Mouse (Mus musculus): ENCODE data around the gene Dusp12. TPM values are rescaled to one million over a fixed set of nuclear protein-coding genes. Genes with fewer than 3 reads are reported as not detected.

The Dusp12 gene
- total RNA-seq, 2 experiments from 2014 or later: 8.1 to 8.3 TPM

DNA sequence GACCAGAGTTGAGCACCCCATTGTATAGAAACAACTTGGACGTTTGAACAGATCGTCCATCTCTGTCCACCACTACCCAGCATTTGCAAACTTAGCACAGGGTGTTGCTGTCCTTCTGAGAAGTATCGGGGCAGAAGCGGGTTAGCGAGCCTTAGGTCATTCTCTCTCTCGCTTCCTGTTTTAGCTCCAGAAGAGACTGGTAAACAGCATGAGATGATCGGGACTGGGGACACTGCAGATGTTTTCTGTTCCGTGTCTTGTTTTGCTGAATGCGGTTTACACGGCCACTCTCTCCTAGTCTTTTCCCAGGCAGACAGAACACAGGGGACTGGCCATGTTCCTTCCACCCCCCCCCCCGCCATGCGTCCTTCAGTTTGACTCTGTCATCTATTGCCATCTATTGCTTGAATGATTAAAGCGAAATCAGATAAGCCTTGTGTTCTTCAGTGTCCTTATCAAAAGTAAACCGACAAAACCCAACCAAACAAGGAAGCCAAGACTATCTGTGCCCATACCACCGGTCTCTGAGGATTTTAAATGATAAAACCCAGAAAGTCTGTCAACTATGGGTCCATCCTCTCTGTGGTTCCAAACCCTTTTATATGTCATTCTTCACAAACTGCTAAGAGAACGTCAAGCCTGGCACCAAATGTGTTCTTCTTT is 13.2 kb upstream of the Dusp12 start:
- peak; percentile 13 to 60 for DNase-seq

DNA sequence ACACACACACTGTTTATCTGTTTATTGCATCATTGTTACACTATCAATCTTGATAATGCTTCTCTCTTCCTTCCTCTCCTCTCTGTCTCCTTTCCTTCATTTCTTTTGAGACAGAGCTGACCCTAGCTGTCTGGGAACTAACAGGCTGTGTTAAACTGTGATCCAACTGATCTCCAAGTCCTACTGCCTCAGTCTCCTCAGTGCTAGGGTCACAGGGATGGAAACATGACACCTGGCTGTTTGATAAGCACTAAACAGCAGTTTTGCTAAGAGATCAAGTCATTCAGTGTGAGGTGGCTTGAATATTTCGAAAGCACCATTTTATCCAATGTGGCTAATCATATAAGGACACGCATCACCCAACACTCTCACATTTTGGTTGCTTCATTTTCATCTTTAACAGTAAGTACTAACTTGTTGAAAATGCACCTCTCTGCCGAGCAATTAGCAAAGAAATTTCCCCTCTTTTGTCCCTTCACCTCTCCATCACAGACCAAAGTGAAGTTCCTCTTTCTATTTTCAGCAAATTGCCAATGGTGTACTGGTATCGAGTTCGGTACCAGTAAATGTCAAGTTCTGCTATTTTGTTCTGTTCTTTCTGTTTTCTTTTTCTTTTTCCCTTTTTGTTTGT is 11.4 kb upstream of the Dusp12 start:
- no peak for DNase-seq

GRCm38 (mm10) chr1:170894603-170895602 is 9.6 kb upstream of the Dusp12 start:
- DNase-seq: peak; percentile 24 to 61

GRCm38 (mm10) chr1:170892279-170892678 is 6.9 kb upstream of the Dusp12 start:
- DNase-seq: no peak

- no peak for DNase-seq
Observed at GRCm38 (mm10) chr1:170891646-170892045, 6.3 kb upstream of the Dusp12 start.

GRCm38 (mm10) chr1:170889310-170889709 is 4.0 kb upstream of the Dusp12 start:
- DNase-seq: no peak

- DNase-seq: no peak
Observed at GRCm38 (mm10) chr1:170886044-170886458, 711 bp upstream of the Dusp12 start.

DNA sequence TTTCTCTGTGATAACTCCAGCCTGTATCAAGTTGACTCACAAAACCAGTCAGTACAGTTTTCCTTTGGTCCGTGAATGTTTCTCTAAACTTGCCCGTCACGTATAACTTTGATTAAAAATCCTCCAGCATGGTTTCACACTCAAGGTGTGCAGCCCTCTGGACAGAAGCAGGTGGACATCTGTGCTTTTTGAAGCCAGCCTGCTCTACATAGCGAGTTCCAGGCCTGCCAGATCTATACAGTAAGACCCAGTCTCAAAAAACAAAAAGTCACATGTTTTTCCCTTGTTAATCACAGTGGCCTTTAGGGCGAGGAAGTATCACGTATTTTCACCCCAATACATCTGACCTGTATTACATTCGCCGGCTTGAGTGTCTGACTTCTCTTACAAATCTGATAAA is 950 bp downstream of the Dusp12 start:
- no peak for DNase-seq

- DNase-seq: no peak
Observed at GRCm38 (mm10) chr1:170882915-170883485, 2.3 kb downstream of the Dusp12 start.

GRCm38 (mm10) chr1:170876906-170877305 is 8.4 kb downstream of the Dusp12 start:
- DNase-seq: no peak

DNA sequence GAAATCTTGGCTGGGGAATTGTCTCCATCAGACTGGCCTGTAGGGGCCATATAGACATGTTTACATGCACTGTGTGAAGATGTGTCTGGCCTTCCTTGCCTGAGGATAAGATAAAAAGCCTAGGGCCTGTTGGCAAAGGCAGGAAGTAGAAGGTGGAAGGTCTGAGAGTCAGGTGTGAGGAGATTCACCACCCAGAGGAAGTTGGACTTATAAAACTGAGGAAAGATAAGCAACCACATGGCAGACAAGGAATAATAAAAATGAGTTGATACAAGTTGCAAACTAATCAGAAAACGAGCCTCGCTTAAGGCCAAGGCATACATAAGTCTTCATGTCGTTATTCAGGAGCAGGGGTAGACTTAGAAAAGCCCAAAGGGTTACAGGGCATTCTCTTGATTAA is 9.7 kb downstream of the Dusp12 start:
- DNase-seq: no peak

GRCm38 (mm10) chr1:170871961-170872360 is 13.4 kb downstream of the Dusp12 start:
- DNase-seq: no peak

GRCm38 (mm10) chr1:170871402-170871801 is 13.9 kb downstream of the Dusp12 start:
- DNase-seq: no peak

- no peak for DNase-seq
Observed at GRCm38 (mm10) chr1:170868905-170869283, 16.4 kb downstream of the Dusp12 start.

- DNase-seq: peak; percentile 88 to 91
Observed at GRCm38 (mm10) chr1:170868107-170868904, 17.0 kb downstream of the Dusp12 start.

DNA sequence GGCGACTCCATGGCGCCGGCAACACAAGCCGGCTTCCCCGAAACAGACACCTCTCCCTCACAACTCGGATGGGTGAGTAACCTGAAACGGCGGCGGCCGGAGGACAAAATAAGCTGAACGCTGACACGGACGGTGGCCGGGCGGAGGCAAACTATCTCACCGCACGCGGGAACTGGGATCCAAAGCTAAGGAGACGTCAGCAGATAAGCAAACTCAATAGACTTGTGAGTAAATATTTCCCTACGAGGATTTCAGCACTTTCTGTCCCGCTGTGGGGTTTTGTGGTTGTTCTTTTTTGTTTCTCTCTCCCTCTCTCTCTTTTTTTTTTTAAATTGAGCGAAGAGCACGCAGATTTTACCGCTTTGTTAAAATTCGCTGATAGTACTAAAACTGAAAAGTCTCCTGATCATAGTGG is 17.6 kb downstream of the Dusp12 start, which contains the start of gene Atf6:
Gene Atf6 (minus strand): TSS at position 81 of the 415 bp plus-strand sequence.
- DNase-seq: peak; percentile 96 to 99

- DNase-seq: peak; percentile 46 to 61
Observed at GRCm38 (mm10) chr1:170866992-170867690, 18.2 kb downstream of the Dusp12 start.

GRCm38 (mm10) chr1:170865406-170865805 is 19.9 kb downstream of the Dusp12 start:
- no peak for DNase-seq

GRCm38 (mm10) chr1:170864754-170865153 is 20.6 kb downstream of the Dusp12 start:
- DNase-seq: no peak

DNA sequence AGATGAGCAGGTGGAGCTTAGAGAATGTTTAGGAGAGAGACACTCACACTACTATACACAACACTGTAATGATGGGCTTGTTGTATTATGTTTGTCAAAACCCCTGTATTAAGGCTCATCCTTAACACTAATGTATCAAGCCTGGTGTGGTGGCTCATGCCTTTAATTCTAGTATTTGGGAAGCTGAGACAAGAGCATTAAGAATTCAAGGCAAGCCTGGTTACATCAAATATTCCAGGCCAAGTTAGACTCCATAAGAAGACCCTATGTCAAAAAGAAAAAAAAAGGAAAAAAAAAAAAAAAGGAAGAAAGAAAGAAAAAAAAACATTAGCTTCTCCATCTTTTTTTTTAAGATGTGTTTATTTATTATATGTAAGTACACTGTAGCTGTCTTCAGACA is 21.1 kb downstream of the Dusp12 start:
- DNase-seq: no peak

GRCm38 (mm10) chr1:170863033-170863432 is 22.3 kb downstream of the Dusp12 start:
- DNase-seq: no peak

Data from heart, adult 18-20 months (tissue).